Comparison of ENCODE assay signal across 8 mouse cellular contexts in genomic region chr4:133672845-133673647, GRCm38 (mm10). TPM values are rescaled to one million over a fixed set of nuclear protein-coding genes. Genes with fewer than 3 reads are reported as not detected.
DNase-seq lines count a peak whose midpoint lies in the region; ATAC-seq and TF ChIP-seq lines count a peak whose summit lies in the region.

No protein-coding gene starts in this region.

- H3K4me3 ChIP-seq in gastrocnemius, adult 2 months, result peak overlapping the region; percentile 85
- peak overlapping the region; percentile 83 for H3K4me3 ChIP-seq in forebrain, postnatal 0 days (ENCODE audit: low read depth, low read length)
- peak overlapping the region; percentile 57 for H3K4me3 ChIP-seq in intestine, embryonic 14.5 days (ENCODE audit: low read depth, low read length)
- peak overlapping the region; percentile 86 for H3K4me3 ChIP-seq in lung, adult 2 months (replicated peaks; ENCODE audit: extremely low read depth, low read depth, low read length)
- H3K4me3 ChIP-seq in olfactory bulb, adult 2 months (ENCODE audit: insufficient read depth, low read depth, low read length), result peak overlapping the region; percentile 87

- no peaks in the 10 kb centered on the region for H3K27me3 ChIP-seq in forebrain, postnatal 0 days (ENCODE audit: insufficient read depth, low read length)
- H3K27me3 ChIP-seq in intestine, embryonic 14.5 days (replicated peaks; ENCODE audit: control insufficient read depth, insufficient read depth, low read length), result no peaks in the 10 kb centered on the region

- DNase-seq in gastrocnemius, adult 2 months, result peak; percentile 41
- no peak for DNase-seq in gastrocnemius, postnatal 36 days
- DNase-seq in ZHBTc4 (ENCODE audit: low read depth, low spot score), result peak; percentile 51
- DNase-seq in forebrain, postnatal 0 days, result no peak
- DNase-seq in intestine, embryonic 14.5 days (ENCODE audit: low spot score), result no peak
- peak; percentile 39 for DNase-seq in lung, adult 2 months
- no peak for DNase-seq in right cerebral cortex, postnatal 4 days

- TF ChIP-seq POLR2A in lung, adult 2 months (IDR thresholded peaks at IDR 0.05; ENCODE audit: borderline replicate concordance, extremely low read depth, low read depth, low read length), result no peak
- TF ChIP-seq POLR2A in olfactory bulb, adult 2 months (IDR thresholded peaks at IDR 0.05; ENCODE audit: insufficient read depth, low read depth, low read length), result no peak

- intact Hi-C loops in gastrocnemius, adult 2 months (cut with DNase I), result loop anchor here (1.0 to 2.0 kb wide), 4 partner anchors 34 to 141 kb away; partner anchors contain the start of gene Arid1a
- intact Hi-C loops in gastrocnemius, postnatal 36 days (cut with DNase I), result loop anchor here (5.0 kb wide), 1 partner anchor 139 kb away; no protein-coding TSS in a partner anchor

- H3K27ac ChIP-seq in gastrocnemius, adult 2 months, result peak overlapping the region; percentile 100
- H3K27ac ChIP-seq in forebrain, postnatal 0 days (ENCODE audit: low read depth, low read length), result peak overlapping the region; percentile 96
- H3K27ac ChIP-seq in intestine, embryonic 14.5 days (ENCODE audit: low read depth), result peak overlapping the region; percentile 98
- peak overlapping the region; percentile 95 for H3K27ac ChIP-seq in olfactory bulb, adult 2 months (ENCODE audit: insufficient read depth, low read depth, low read length)

- no peaks in the 10 kb centered on the region for H3K9me3 ChIP-seq in forebrain, postnatal 0 days (ENCODE audit: low read length)
- H3K9me3 ChIP-seq in intestine, embryonic 14.5 days (ENCODE audit: control insufficient read depth, low read length), result no peaks in the 10 kb centered on the region

- H3K9ac ChIP-seq in forebrain, postnatal 0 days, result peak overlapping the region; percentile 84
- peak overlapping the region; percentile 80 for H3K9ac ChIP-seq in intestine, embryonic 14.5 days (ENCODE audit: low read length)

- H3K4me1 ChIP-seq in forebrain, postnatal 0 days (ENCODE audit: insufficient read depth), result peaks cover 25% of the 10 kb centered on the region
- H3K4me1 ChIP-seq in intestine, embryonic 14.5 days (replicated peaks; ENCODE audit: control insufficient read depth, insufficient read depth, low read length), result peaks cover 38% of the 10 kb centered on the region
- peaks cover 30% of the 10 kb centered on the region for H3K4me1 ChIP-seq in lung, adult 2 months (ENCODE audit: control insufficient read depth, insufficient read depth, low read length)
- peaks cover 22% of the 10 kb centered on the region for H3K4me1 ChIP-seq in olfactory bulb, adult 2 months (ENCODE audit: control insufficient read depth, insufficient read depth, low read length)

- no peak for TF ChIP-seq CTCF in gastrocnemius, adult 2 months (IDR thresholded peaks at IDR 0.05)
- TF ChIP-seq CTCF in forebrain, postnatal 0 days (IDR thresholded peaks at IDR 0.05; ENCODE audit: low read depth), result no peak
- TF ChIP-seq CTCF in lung, adult 2 months (IDR thresholded peaks at IDR 0.05; ENCODE audit: insufficient read depth, low read length), result no peak
- no peak for TF ChIP-seq CTCF in olfactory bulb, adult 2 months (IDR thresholded peaks at IDR 0.05; ENCODE audit: insufficient read depth, low read depth, low read length)

- 0 out of 2 replicates have a peak, but pooled peaks cover under 1% of the 10 kb centered on the region for H3K36me3 ChIP-seq in forebrain, postnatal 0 days (ENCODE audit: insufficient read depth)
- peaks cover 6% of the 10 kb centered on the region for H3K36me3 ChIP-seq in intestine, embryonic 14.5 days (ENCODE audit: control insufficient read depth, insufficient read depth, low read length)

- peak; percentile 28; the same call in 1 of the 2 replicates for ATAC-seq in forebrain, postnatal 0 days
- ATAC-seq in intestine, embryonic 14.5 days (replicated peaks; ENCODE audit: low FRiP score, low TSS enrichment, low read depth), result peak; percentile 1; the same call in 1 of the 2 replicates

- H3K4me2 ChIP-seq in forebrain, postnatal 0 days (ENCODE audit: low read depth), result peak overlapping the region; percentile 78
- peak overlapping the region; percentile 44 for H3K4me2 ChIP-seq in intestine, embryonic 14.5 days (ENCODE audit: low read length)

- WGBS in forebrain, postnatal 0 days, result 2% methylated on average over 24 of the region's 24 CpGs
- WGBS in intestine, embryonic 14.5 days, result under 1% methylated on average over 24 of the region's 24 CpGs
- 1% methylated on average over 24 of the region's 24 CpGs for WGBS in lung, adult 2 months
- WGBS in olfactory bulb, adult 2 months, result 2% methylated on average over 24 of the region's 24 CpGs

RNA-seq across cellular contexts. Expression of gene Pigv, which starts 0.6 kb away (rescaled TPM):
- total RNA-seq in gastrocnemius, adult 2 months (2021), result 10 to 100 TPM; 10.4 to 11.7 TPM
- total RNA-seq in gastrocnemius, postnatal 36 days (2021), result 10 to 100 TPM in 1 of 2 experiments, 1 to 10 TPM in 1; 8.4 to 10.4 TPM
- 9.5 and 12.0 TPM in 2 replicates for total RNA-seq in forebrain, postnatal 0 days (2014; rRNA removed)
- polyA plus RNA-seq in forebrain, postnatal 0 days (2015; fragmentation: Nextera tagmentation; extraction: Ambion mirVana), result 9.2 and 12.5 TPM in 2 replicates
- polyA plus RNA-seq in intestine, embryonic 14.5 days (2014; fragmentation: Nextera tagmentation; extraction: Ambion mirVana), result 13.3 and 14.4 TPM in 2 replicates
- 13.6 and 15.9 TPM in 2 replicates for polyA plus RNA-seq in lung, adult 2 months (2012; rRNA removed)
- not detected in 2 replicates for polyA plus RNA-seq in olfactory bulb, adult 2 months (2012; ENCODE audit: insufficient read depth, insufficient read length, low replicate concordance, missing spikeins)

RNA-seq across cellular contexts. Expression of gene Zdhhc18, which starts 23.1 kb away (rescaled TPM):
- total RNA-seq in gastrocnemius, adult 2 months (2021), result 10 to 100 TPM; 25.4 to 32.3 TPM
- total RNA-seq in gastrocnemius, postnatal 36 days (2021), result 10 to 100 TPM; 24.5 to 35.2 TPM
- 14.8 and 21.2 TPM in 2 replicates for total RNA-seq in forebrain, postnatal 0 days (2014; rRNA removed)
- polyA plus RNA-seq in forebrain, postnatal 0 days (2015; fragmentation: Nextera tagmentation; extraction: Ambion mirVana), result 9.3 and 9.6 TPM in 2 replicates
- 1.9 and 2.2 TPM in 2 replicates for polyA plus RNA-seq in intestine, embryonic 14.5 days (2014; fragmentation: Nextera tagmentation; extraction: Ambion mirVana)
- 79.1 and 85.6 TPM in 2 replicates for polyA plus RNA-seq in lung, adult 2 months (2012; rRNA removed)
- not detected in 2 replicates for polyA plus RNA-seq in olfactory bulb, adult 2 months (2012; ENCODE audit: insufficient read depth, insufficient read length, low replicate concordance, missing spikeins)

Comparison
In these comparisons a context has a peak if more than half of its experiments do, and no peak if none do; other contexts are left out.
1. DNase-seq: peak in gastrocnemius, adult 2 months (single experiment), ZHBTc4 (single experiment) and lung, adult 2 months (single experiment); none in gastrocnemius, postnatal 36 days (0 of 2), forebrain, postnatal 0 days (single experiment), intestine, embryonic 14.5 days (single experiment) and right cerebral cortex, postnatal 4 days (single experiment).
2. RNA of gene Pigv, which starts 0.6 kb away (polyA plus RNA-seq): 13.6 to 15.9 TPM in lung, adult 2 months, 13.3 to 14.4 TPM in intestine, embryonic 14.5 days and 9.2 to 12.5 TPM in forebrain, postnatal 0 days; not detected in olfactory bulb, adult 2 months; every median in the first group is over 10 times any median in the second.
3. Peak in every context shown above with its lines, with median percentiles within 50 percentile points of each other: H3K27ac ChIP-seq and H3K4me3 ChIP-seq.